Mouse (Mus musculus) midbrain, embryonic 13.5 days (tissue): Measurements from ENCODE around the gene Sdr39u1. TPM values are rescaled to one million over a fixed set of nuclear protein-coding genes. Genes with fewer than 3 reads are reported as not detected.

Source experiments
- ATAC-seq: fragments of 200-750 bp; cut with Nextera tagmentation; 2 replicates; pipeline ENCODE4 v1.8.0; 2017; ENCODE audit warnings: mild to moderate bottlenecking, moderate TSS enrichment, moderate library complexity
- H3K27ac ChIP-seq: fragments of 300-500 bp; sonication (generic); 2 replicates; pipeline ENCODE4 v1.5.1; 2015; ENCODE audit warnings: inconsistent platforms, mild to moderate bottlenecking, moderate library complexity
- H3K27me3 ChIP-seq: fragments of 300-500 bp; sonication (generic); 2 replicates; pipeline ENCODE4 v1.6.1; 2015; ENCODE audit warnings: mild to moderate bottlenecking, inconsistent platforms
- H3K36me3 ChIP-seq: fragments of 300-500 bp; sonication (generic); 2 replicates; pipeline ENCODE4 v1.6.1; 2015; ENCODE audit warnings: mild to moderate bottlenecking, inconsistent platforms
- H3K4me1 ChIP-seq: fragments of 300-500 bp; sonication (generic); replicated peaks from 2 replicates; pipeline ENCODE4 v1.6.1; 2015; ENCODE audit warnings: inconsistent platforms
- H3K4me2 ChIP-seq: fragments of 300-500 bp; sonication (generic); replicated peaks from 2 replicates; pipeline ENCODE4 v1.6.1; 2015; ENCODE audit warnings: moderate library complexity, mild to moderate bottlenecking, inconsistent platforms
- H3K4me3 ChIP-seq: fragments of 300-500 bp; sonication (generic); replicated peaks from 2 replicates; pipeline ENCODE4 v1.5.1; 2015; ENCODE audit warnings: mild to moderate bottlenecking, inconsistent platforms
- H3K9ac ChIP-seq: fragments of 300-500 bp; sonication (generic); replicated peaks from 2 replicates; pipeline ENCODE4 v1.6.1; 2015; ENCODE audit warnings: mild to moderate bottlenecking, inconsistent platforms
- H3K9me3 ChIP-seq: fragments of 300-500 bp; sonication (generic); 2 replicates; pipeline ENCODE4 v1.6.1; 2016; ENCODE audit warnings: mild to moderate bottlenecking, inconsistent platforms
- WGBS: fragments of 180-500 bp; shearing (Covaris S2); methylation state at CpG from one replicate; pipeline ENCODE4 v1.1.7; 2015; 5-methylcytosine and 5-hydroxymethylcytosine counted together
- polyA plus RNA-seq: library from polyadenylated mRNA; unstranded; fragments of >200 nt; fragmentation: Nextera tagmentation; extraction: Ambion mirVana; gene quantifications from 2 replicates; pipeline ENCODE4 v1.2.1, GENCODE M21; 2015

The Sdr39u1 gene
- polyA plus RNA-seq, 1 experiment from 2014 or later, result 89.4 TPM

- no peak for ATAC-seq
- no peaks in the 10 kb centered on the region for H3K27me3 ChIP-seq
- peaks cover 92% of the 10 kb centered on the region for H3K36me3 ChIP-seq
- no peak overlapping the region for H3K4me3 ChIP-seq
- H3K9me3 ChIP-seq, result no peaks in the 10 kb centered on the region
- H3K9ac ChIP-seq, result no peak overlapping the region
- WGBS, result 85% methylated on average over 14 of the region's 14 CpGs
- H3K4me2 ChIP-seq, result no peak overlapping the region
- H3K27ac ChIP-seq, result no peak overlapping the region
- peaks cover 13% of the 10 kb centered on the region for H3K4me1 ChIP-seq
Observed at GRCm38 (mm10) chr14:55868230-55869026, 31.7 kb downstream of the Sdr39u1 start.

DNA sequence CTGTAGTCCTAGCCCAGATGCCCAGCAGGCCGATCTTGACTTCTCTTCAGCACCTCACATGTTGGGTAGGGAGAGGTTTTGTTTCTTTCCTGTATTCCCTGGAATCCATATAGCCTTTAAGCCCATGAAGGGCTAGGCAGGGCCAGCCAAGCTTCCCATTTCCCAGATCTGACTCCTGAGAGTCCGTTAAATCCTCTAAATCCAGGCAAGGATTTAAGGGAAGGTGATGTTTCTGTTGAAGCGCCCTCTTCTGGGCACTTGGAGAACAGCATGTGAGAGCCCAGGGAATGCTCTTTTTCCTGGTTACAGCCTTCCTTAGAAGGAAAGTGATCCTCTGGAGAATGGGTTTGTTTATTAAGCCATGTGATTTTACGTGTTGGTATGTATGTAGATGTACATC is 33.1 kb downstream of the Sdr39u1 start:
- H3K36me3 ChIP-seq, result peaks cover 85% of the 10 kb centered on the region
- 37% methylated on average over 4 of the region's 4 CpGs for WGBS
- no peak for ATAC-seq

GRCm38 (mm10) chr14:55863773-55864172 is 36.3 kb downstream of the Sdr39u1 start:
- no peaks in the 10 kb centered on the region for H3K9me3 ChIP-seq
- no peaks in the 10 kb centered on the region for H3K27me3 ChIP-seq
- no peak overlapping the region for H3K4me2 ChIP-seq
- peaks cover 32% of the 10 kb centered on the region for H3K4me1 ChIP-seq
- no peak overlapping the region for H3K9ac ChIP-seq
- peak; percentile 31; the same call in 1 of the 2 replicates for ATAC-seq
- WGBS, result 30% methylated on average over 7 of the region's 7 CpGs
- H3K36me3 ChIP-seq, result peaks cover 53% of the 10 kb centered on the region
- H3K4me3 ChIP-seq, result no peak overlapping the region
- H3K27ac ChIP-seq, result no peak overlapping the region

More for the DNA sequence above, 33.1 kb downstream of the Sdr39u1 start:
- Histone ChIP-seq H3K4me1 (peaks cover 17% of the 10 kb centered on the region), H3K4me2 (no peak overlapping the region), H3K9ac (no peak overlapping the region), H3K9me3 (no peaks in the 10 kb centered on the region), H3K27ac (no peak overlapping the region), H3K4me3 (no peak overlapping the region), H3K27me3 (no peaks in the 10 kb centered on the region)

DNA sequence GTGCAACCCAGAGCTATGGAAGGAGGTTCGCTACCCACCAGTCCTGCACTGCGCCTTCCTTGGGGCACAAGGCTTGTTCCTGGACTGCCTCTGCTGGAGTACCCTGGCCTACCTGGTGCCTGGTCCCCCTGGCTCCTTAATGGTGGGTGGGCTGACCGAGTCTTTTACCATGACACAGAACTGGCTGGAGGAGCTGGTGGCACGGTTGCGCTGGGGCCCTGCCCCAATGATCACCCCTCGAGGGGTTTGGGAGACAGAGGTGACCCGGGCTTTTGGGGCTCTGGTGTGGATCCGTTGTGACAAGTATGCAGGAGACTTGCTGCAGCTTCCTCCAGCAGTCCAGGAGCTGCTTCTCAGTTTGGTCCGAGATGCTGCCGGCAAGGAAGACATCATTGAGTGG is 37.1 kb downstream of the Sdr39u1 start:
- Histone ChIP-seq H3K9me3 (no peaks in the 10 kb centered on the region), H3K4me1 (peaks cover 40% of the 10 kb centered on the region), H3K27me3 (no peaks in the 10 kb centered on the region), H3K36me3 (peaks cover 45% of the 10 kb centered on the region), H3K9ac (0 out of 2 replicates have a peak overlapping the region, but pooled peaks have one; percentile 11), H3K27ac (no peak overlapping the region), H3K4me2 (no peak overlapping the region), H3K4me3 (no peak overlapping the region)
- no peak for ATAC-seq
- 95% methylated on average over 10 of the region's 10 CpGs for WGBS

DNA sequence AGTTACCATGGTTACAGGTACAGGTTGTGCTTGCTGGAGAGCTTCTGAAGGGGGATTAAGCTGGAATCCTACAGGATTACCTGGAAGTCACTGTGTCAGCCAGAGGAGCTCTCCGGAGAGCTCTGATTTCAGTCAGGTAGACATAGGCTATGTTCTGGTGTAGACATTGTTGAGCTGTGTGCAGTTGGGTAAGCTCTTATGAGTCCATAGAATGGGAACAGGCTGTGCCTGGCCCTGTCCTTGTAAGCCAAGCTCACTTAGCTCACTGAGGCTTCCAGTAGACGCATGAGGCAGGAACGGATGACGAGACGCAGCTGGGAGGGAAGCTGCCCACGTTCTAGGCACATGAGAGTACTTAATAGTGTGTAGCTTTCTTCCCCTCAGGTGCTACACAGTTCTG is 37.9 kb downstream of the Sdr39u1 start:
- 72% methylated on average over 6 of the region's 6 CpGs for WGBS
- no peak; the same call in 1 of the 2 replicates for ATAC-seq

GRCm38 (mm10) chr14:55857588-55857987 is 42.5 kb downstream of the Sdr39u1 start:
- H3K4me3 ChIP-seq, result 0 out of 2 replicates have a peak overlapping the region, but pooled peaks have one; percentile 2
- H3K4me2 ChIP-seq, result peak overlapping the region; percentile 23
- peaks cover 75% of the 10 kb centered on the region for H3K4me1 ChIP-seq

More for the DNA sequence above, 37.9 kb downstream of the Sdr39u1 start:
- Histone ChIP-seq H3K9me3 (no peaks in the 10 kb centered on the region), H3K27me3 (no peaks in the 10 kb centered on the region), H3K4me1 (peaks cover 43% of the 10 kb centered on the region), H3K4me2 (no peak overlapping the region), H3K27ac (no peak overlapping the region; the same call in 1 of the 2 replicates), H3K4me3 (no peak overlapping the region), H3K9ac (no peak overlapping the region), H3K36me3 (peaks cover 42% of the 10 kb centered on the region)

GRCm38 (mm10) chr14:55855101-55855561 is 45.0 kb downstream of the Sdr39u1 start:
- peak overlapping the region; percentile 85 for H3K4me2 ChIP-seq

More at GRCm38 (mm10) chr14:55857588-55857987, 42.5 kb downstream of the Sdr39u1 start:
- Histone ChIP-seq H3K27me3 (no peaks in the 10 kb centered on the region), H3K27ac (no peak overlapping the region; the same call in 1 of the 2 replicates), H3K36me3 (0 out of 2 replicates have a peak, but pooled peaks cover 3% of the 10 kb centered on the region), H3K9ac (peak overlapping the region; percentile 28; the same call in 1 of the 2 replicates), H3K9me3 (no peaks in the 10 kb centered on the region)
- 79% methylated on average over 4 of the region's 4 CpGs for WGBS
- ATAC-seq, result no peak

DNA sequence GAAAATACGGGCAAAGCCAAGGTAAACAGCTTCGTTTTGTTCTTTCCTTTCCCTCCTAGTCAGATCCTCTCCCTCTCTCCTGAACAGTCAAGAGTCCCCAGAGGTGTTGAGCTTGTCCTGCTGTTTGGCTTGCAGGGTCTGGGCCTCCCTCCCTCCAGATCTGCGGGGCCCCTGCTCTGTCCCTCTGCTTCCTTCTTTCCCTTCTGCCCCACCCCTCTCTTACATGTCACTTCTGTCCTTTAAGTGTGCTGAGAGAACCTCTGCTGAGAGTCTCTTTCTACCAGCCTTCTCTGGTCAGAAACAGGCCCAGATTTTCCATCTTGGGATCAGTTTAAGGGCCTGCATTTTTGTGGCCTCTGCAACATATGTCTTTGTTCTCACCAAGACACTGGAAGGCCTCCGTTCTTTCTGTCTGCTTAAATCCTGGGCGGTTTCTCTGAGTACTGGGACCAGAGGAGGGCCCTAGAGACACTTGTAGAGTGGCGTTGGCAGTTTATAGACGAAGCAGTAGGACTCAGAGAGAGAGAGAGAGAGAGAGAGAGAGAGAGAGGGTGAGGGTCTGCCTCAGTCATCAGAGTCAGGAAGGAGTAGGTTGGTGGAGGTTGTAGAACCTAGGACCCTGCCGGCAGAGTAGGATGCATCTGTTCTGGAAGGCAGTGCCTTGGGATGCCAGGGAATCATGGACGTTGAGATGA is 45.5 kb downstream of the Sdr39u1 start:
- no peaks in the 10 kb centered on the region for H3K36me3 ChIP-seq
- peak; percentile 38 for ATAC-seq
- no peaks in the 10 kb centered on the region for H3K9me3 ChIP-seq
- H3K27ac ChIP-seq, result peak overlapping the region; percentile 90
- WGBS, result 0% methylated on average over 9 of the region's 9 CpGs
- H3K4me2 ChIP-seq, result peak overlapping the region; percentile 85
- peak overlapping the region; percentile 89 for H3K9ac ChIP-seq
- peaks cover 62% of the 10 kb centered on the region for H3K4me1 ChIP-seq
- no peaks in the 10 kb centered on the region for H3K27me3 ChIP-seq
- peak overlapping the region; percentile 74 for H3K4me3 ChIP-seq

More at GRCm38 (mm10) chr14:55855101-55855561, 45.0 kb downstream of the Sdr39u1 start:
- H3K9ac ChIP-seq, result peak overlapping the region; percentile 89
- no peaks in the 10 kb centered on the region for H3K27me3 ChIP-seq
- peak overlapping the region; percentile 74 for H3K4me3 ChIP-seq
- WGBS, result 1% methylated on average over 4 of the region's 4 CpGs
- peak; percentile 38 for ATAC-seq
- no peaks in the 10 kb centered on the region for H3K9me3 ChIP-seq
- no peaks in the 10 kb centered on the region for H3K36me3 ChIP-seq
- H3K27ac ChIP-seq, result peak overlapping the region; percentile 90
- peaks cover 62% of the 10 kb centered on the region for H3K4me1 ChIP-seq

DNA sequence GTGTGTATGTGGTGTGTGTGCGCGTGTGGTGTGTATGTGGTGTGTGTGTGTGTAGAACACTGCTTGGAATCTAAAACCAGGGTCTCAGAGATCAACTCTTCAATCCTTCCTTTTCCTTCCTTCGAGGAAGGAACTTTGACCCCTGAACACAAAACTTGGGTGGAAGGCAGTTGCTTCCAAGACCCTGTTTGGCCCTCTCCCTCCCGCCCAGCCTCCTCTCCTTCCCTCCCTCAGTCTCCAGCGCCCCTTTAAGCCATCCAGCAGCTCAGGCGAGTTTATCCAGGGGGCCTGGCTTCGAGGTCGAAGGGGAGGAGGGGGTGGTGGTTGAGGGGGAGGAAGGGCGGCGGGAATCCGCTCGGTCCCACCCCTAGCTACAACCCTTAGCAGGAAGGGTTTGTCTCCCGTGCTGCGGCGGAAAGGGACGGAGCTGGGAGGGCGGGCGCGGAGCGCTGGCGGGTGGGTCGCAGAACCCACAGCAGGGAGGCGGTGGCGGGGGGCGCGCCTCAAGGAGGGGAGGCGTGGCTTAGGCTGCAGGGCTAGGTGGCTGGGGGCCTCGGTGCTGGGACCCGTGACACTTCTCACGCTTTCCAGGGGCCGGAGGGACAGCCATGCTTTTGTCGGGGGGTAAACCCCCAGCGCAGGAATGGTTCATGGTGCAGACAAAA is 46.3 kb downstream of the Sdr39u1 start, which contains the start of gene Nynrin:
Nynrin (plus strand) TSS at position 390 of the 665 bp plus-strand sequence.
- peak within 1 kb of the TSS; percentile 89 for H3K9ac ChIP-seq
- no peaks in the 10 kb centered on the region for H3K27me3 ChIP-seq
- H3K4me3 ChIP-seq, result peak within 1 kb of the TSS; percentile 74
- peak within 1 kb of the TSS; percentile 90 for H3K27ac ChIP-seq
- 3% methylated on average over 33 of the region's 33 CpGs for WGBS
- peak within 1 kb of the TSS; percentile 85 for H3K4me2 ChIP-seq
- no peaks in the 10 kb centered on the region for H3K9me3 ChIP-seq
- H3K36me3 ChIP-seq, result no peaks in the 10 kb centered on the region
- peak; percentile 85 for ATAC-seq
- peaks cover 57% of the 10 kb centered on the region for H3K4me1 ChIP-seq

DNA sequence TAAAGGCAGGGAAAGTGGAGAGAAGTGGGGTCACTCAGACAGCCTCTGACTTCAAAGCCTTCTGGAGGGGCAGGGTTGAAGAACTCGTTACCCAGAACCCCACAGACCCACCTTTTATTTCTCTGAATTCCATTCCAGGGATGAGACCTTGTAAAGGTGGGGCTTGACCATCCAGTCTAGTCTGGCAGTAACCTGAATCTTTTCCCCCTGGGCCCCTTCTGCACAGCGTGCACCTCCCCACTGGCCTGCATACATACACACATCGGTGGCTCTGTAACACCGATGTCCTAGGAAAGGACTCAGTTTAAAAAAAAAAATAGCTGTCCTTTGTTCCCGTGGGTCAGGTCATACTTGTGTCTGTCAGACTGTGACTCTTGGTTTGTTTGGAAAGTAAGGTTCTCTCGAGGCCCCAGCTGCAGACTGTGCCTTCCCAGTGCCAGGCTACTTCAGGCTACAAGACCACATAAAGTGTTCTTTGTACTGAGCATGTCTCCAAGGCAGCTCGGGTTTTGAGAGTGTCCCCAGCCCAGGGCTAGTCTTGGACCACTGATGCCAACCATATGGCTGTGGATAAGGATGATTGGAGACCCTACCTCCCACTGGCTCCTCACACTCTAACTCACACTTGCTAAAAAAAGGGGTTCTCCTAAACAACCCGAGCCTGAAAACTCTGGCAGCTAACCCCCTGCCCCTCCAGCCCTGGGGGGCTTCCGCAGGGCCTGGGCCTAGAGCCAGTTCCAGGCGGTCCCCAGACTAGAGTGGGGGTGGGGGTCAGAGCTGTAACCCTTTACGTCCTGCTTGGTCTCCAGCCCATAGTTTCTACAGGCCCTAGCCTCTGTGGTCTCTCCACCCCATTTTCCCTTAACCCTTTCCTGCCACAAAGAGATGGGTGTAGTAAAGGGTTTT is 47.2 kb downstream of the Sdr39u1 start:
- peaks cover 48% of the 10 kb centered on the region for H3K4me1 ChIP-seq

DNA sequence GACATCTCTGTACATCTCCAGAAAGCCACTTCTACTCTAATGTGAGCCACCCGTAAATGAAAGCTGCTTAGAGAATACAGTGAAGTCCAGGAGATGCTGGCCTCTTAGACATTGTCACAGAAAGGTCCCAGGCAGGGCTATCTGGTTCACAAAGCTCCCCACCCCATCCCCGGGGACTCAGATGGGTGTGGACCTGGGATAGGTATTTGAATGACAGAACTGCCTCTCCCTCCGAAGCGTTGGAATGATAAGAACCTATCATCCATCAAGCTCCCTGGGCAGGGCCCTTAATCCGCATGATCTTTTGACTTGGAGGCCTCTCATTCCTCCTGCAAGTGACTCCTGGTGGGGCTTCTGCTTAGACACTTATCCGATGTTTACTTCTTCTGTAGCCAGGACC is 49.2 kb downstream of the Sdr39u1 start:
- H3K36me3 ChIP-seq, result no peaks in the 10 kb centered on the region
- WGBS, result 69% methylated on average over 6 of the region's 6 CpGs
- H3K9ac ChIP-seq, result no peak overlapping the region
- no peak overlapping the region for H3K4me2 ChIP-seq
- H3K4me1 ChIP-seq, result peaks cover 29% of the 10 kb centered on the region
- H3K27ac ChIP-seq, result no peak overlapping the region
- no peak for ATAC-seq
- H3K4me3 ChIP-seq, result no peak overlapping the region
- H3K27me3 ChIP-seq, result no peaks in the 10 kb centered on the region
- H3K9me3 ChIP-seq, result no peaks in the 10 kb centered on the region

More for the DNA sequence above, 47.2 kb downstream of the Sdr39u1 start:
- Histone ChIP-seq H3K36me3 (no peaks in the 10 kb centered on the region), H3K9ac (peak overlapping the region; percentile 15; the same call in 1 of the 2 replicates), H3K27ac (peak overlapping the region; percentile 90), H3K4me3 (peak overlapping the region; percentile 74), H3K27me3 (no peaks in the 10 kb centered on the region), H3K4me2 (peak overlapping the region; percentile 85), H3K9me3 (no peaks in the 10 kb centered on the region)
- peak; percentile 69 for ATAC-seq
- whole genome bisulfite sequencing, result 3% methylated on average over 11 of the region's 11 CpGs
